Mouse (Mus musculus) lung, postnatal 25 days (tissue): ENCODE results near the gene Serinc4.
A peak's percentile ranks its signal among the peaks of the same experiment; 100 is the strongest.

Experiments
- DNase-seq: peaks from one replicate; pipeline ENCODE4 v3.0.0; 2022; ENCODE audit warnings: low spot score

Serinc4 gene

DNA sequence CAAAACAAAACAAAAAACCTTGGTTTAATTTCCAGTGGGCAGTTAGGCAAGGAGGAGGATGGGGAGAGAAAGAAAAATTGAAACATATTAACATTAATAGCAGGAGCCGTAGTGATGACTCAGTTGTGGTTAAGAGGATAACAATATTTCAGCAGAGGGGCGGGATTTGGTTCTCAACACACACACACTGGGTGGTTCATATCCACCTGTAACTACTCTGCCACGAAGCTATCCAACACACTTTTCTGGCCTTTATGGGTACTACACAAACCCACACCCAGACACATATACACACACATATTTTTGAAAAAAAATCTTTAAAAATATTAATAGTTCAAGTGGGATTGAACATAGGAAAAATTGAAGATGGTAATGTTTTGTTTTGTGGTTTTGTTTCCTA lies 9.6 kb downstream of the Serinc4 start:
- no peak for DNase-seq

DNA sequence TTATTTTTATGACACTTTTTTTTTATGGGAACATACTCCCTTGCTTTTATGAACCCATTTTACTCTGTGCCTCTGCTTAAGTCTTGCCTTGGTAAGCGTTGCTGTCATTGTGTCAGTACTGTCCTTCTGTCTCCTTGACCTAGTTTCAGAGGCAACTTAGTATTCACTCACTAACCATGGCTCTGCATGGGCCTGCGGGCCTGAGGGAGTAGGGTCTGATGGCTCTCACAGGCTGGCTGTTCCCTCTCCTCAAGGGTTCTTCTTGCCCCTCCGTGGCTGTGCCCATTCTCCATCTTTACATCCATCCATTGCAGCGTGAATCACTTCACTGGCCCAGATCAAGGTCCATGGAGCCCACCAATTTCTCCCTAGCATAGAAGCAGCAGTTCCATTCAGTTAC lies 10.1 kb downstream of the Serinc4 start:
- DNase-seq: no peak

GRCm38 (mm10) chr2:121445117-121445516 lies 11.5 kb downstream of the Serinc4 start:
- DNase-seq: no peak

GRCm38 (mm10) chr2:121444178-121444577 lies 12.4 kb downstream of the Serinc4 start, which contains the start of gene Ell3:
Gene Ell3 (minus strand): TSS chr2:121444278.
- no peak for DNase-seq

- DNase-seq: no peak
Observed at GRCm38 (mm10) chr2:121443068-121443349, 13.6 kb downstream of the Serinc4 start.

- peak; percentile 81 for DNase-seq
Observed at GRCm38 (mm10) chr2:121442259-121443067, 14.1 kb downstream of the Serinc4 start.

DNA sequence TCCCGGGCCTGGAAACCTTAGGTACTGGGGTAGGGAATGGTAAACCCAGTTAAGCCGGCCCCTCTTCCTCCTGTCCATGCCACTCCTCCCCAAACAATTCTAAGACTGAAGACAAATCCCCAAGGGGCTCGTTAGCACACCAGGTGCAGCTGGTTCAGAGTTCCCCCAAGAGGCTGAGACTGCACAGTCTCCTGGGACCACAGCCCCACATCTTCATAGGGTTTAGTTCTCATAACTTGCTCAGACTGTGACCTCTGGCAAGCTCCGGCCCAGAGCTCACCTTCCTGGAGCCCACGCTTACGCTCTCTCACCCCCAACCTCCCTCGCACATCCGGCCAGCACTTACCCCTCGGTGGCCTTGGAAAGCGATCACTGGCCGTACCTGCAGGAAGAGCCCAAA lies 14.8 kb downstream of the Serinc4 start:
- no peak for DNase-seq

GRCm38 (mm10) chr2:121440834-121441605 lies 15.6 kb downstream of the Serinc4 start:
- DNase-seq: no peak

GRCm38 (mm10) chr2:121439746-121440145 lies 16.8 kb downstream of the Serinc4 start:
- no peak for DNase-seq

DNA sequence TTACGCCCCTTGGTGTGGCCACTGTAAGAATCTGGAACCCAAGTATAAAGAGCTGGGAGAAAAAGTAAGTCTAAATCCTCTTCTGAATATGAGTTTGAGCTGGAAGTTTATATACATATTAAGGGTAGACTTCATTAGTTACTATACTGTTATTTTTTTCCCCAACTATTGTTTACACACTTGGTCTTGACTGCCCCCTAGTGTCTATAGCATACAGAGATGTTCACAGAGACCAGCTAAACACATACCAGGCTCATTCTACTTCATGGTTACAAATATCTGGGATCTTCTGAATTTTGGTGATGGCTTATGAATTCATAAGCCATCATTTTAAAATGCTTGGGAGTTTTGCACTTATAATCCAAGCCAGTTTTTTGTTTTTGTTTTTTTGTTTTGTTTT lies 21.7 kb downstream of the Serinc4 start:
- peak; percentile 29 for DNase-seq

DNA sequence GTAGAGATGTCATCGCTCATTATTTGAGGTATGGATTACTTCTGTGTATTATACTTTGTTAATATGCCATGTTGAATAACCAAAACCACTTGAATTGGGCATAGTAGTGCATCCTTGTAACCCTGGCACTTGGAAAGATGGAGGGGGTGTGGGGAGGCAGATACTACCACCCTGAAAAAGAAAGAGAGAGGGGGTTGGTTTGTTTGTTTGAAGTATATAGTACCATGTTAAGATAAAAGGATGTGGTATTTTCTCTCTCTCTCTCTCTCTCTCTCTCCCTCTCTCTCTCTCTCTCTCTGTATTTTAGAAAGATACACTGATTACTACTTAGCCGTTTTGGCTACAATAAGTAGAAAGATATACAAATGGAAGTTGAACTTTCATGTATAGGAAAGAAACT lies 30.7 kb downstream of the Serinc4 start:
- no peak for DNase-seq

- DNase-seq: no peak
Observed at GRCm38 (mm10) chr2:121423166-121423565, 33.4 kb downstream of the Serinc4 start.

DNA sequence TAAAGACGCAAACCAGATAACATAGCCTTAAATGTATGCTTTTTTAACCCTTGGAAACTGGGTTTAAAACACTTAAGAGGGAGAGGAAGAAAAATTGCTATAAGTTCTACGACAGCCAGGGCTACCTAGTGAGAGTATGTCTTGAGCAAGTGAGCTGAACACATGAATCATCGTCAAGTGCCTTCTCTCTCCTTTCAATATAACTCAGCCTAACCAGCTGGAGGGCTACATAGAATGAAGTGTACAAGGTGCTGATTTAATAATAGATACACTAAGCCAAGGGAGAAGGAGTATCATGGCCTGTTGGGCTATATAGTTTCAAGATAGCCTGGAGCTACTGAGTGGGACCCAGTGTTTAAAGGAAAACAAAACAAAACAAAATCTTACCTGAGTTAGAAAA lies 38.1 kb downstream of the Serinc4 start:
- no peak for DNase-seq

DNA sequence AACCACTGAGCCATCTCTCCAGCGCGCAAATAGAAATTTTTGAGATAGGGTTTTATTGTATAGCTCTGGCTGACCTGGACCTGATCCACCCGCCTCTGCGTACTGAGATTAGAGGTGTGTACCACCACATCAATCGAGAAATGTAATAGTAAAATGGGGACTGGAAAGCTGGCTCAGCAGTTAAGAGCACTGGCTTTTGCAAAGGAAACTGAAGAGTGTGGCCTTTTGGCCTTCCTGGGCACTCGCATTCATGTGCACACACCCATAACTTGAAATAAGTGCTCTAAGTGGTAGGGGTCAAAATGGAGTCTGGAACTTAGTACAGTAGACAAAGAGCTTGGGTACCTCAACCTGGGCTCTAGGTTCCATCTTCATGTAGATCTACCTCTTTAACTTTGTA lies 40.2 kb downstream of the Serinc4 start:
- DNase-seq: no peak

GRCm38 (mm10) chr2:121415591-121415990 lies 41.0 kb downstream of the Serinc4 start:
- DNase-seq: no peak

- no peak for DNase-seq
Observed at GRCm38 (mm10) chr2:121415103-121415502, 41.5 kb downstream of the Serinc4 start.

- peak; percentile 39 for DNase-seq
Observed at GRCm38 (mm10) chr2:121414139-121414685, 42.4 kb downstream of the Serinc4 start.

DNA sequence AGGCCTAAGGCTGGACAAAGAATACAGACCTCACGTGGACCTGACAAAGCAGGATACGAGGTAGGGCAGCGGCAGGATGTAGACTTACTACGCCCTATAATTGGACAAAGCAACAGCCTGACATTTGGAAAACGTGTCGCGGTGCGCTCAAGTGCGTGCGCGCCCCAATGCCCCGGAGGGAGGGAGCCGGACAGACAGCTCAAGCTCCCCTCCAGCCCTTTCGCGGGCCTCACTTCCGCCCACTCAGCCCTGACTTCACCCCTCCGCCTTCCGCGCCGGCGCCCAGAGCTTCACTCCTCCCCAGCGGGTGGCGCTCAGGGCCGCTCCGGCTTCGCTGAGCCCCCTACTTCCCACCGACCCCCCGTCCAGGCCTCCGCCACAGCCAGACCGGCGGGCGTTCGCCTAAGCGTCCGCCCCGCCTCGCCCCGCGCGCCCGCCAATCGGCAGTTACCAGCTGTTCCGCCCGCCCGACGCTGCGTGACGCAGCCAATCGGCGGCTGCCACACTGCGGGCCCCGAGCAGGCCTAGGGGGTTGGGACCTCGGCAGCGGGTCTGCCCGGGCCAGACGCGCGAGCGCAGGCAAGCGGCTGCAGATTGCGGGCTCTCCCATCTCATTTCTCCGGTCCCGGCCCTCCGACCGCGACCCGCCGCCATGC lies 43.1 kb downstream of the Serinc4 start, which contains the start of the genes Pdia3 and Catsper2:
Gene Pdia3 (plus strand): TSS at position 389 of the 656 bp plus-strand sequence.
Gene Catsper2 (minus strand): TSS at position 406 of the 656 bp plus-strand sequence.
- peak; percentile 96 for DNase-seq

DNA sequence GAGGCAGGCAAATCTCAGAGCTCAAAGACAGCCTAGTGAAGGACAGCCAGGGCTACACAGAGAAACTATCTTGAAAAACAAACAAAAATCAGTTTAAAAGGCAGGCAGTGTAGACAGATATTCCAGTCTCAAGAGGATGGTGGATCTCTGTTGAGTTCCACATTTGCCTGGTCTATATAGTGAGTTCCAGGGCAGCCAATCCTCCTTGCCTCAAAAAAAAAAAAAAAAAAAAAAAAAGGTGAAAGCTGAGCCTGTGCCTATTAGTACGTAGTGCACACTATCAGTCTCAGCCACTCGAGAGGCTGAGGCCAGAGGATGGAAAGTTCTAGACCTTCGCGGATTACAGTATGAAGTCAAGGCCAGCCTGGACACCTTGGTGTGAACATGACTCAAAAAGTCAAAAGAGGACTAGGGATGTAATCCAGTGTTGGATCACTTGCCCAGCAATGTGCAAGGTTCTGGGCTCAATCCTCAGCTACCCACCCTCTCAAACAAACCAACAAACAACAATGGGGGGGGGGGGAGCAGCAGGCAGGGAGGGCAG lies 43.7 kb downstream of the Serinc4 start:
- peak; percentile 22 for DNase-seq

DNA sequence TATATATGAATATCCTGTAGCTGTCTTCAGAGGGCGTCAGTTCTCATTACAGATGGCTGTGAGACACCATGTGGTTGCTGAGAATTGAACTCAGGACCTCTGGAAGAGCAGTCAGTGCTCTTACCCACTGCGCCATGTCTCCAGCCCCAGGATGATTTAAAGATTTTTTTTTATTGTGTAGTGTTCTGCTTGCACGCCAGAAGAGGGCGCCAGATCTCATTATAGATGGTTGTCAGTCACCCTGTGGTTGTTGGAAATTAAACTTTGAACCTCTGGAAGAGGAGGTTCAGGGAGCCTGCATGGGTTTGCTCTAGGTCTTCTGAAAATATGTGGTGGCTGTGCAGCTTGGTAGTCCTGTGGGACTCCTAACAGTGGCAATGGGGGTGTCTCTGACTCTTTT lies 48.4 kb downstream of the Serinc4 start:
- DNase-seq: peak; percentile 50

DNA sequence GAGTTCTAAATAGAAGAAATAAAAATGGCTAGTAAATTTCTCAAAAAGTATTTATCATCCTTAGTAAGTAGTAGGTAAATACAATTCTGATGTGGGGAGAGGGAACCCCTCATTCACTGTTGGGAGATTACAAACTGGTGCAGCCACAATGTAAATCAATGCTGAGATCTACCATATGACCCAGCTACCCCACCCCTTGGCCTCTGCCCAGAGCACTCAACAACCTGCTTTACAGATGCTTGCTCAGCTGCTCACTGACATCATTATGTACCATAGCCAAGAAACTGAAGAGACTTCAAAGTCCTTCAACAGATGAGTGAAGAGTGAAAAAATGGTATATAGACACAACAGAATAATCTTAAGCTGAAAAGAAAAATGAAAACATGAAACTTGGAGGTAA lies 53.3 kb downstream of the Serinc4 start:
- no peak for DNase-seq

GRCm38 (mm10) chr2:121396624-121397023 lies 60.0 kb downstream of the Serinc4 start:
- peak; percentile 63 for DNase-seq
